Mouse (Mus musculus) myocyte (in vitro differentiated cells): ENCODE measurements around the gene Fkbp9.

Experiments used
- MAX ChIP-seq: IDR thresholded peaks from one replicate; pipeline ENCODE4 v1.6.1; 2011; ENCODE audit warnings: low read depth, mild to moderate bottlenecking, control low read depth
- MYOG ChIP-seq, 3 experiments: IDR thresholded peaks; one replicate each; pipeline ENCODE4 v1.6.1; 2011; ENCODE audit warnings: control low read depth in 2 of 3, low read depth in 2 of 3, mild to moderate bottlenecking in 2 of 3; ENCODE audit not compliant: insufficient read length in 2 of 3, control insufficient read depth in 1 of 3, insufficient read depth in 1 of 3

GRCm38 (mm10) chr6:56888561-56888960 is 56.7 kb downstream of the Fkbp9 start:
- no peak for TF ChIP-seq MAX
- TF ChIP-seq MYOG (IDR thresholded peaks at IDR 0.05; ENCODE audit: control insufficient read depth in 1 of 3, insufficient read depth in 1 of 3, insufficient read length in 2 of 3, low read depth in 2 of 3), result no peak
